Mouse (Mus musculus): ENCODE measurements around the gene Fam50a. TPM values are rescaled to one million over a fixed set of nuclear protein-coding genes. Genes with fewer than 3 reads are reported as not detected.

Gene Fam50a
- polyA plus RNA-seq, 1 experiment from 2014 or later, result 50.4 TPM

- H3K27me3 ChIP-seq (replicated peaks; ENCODE audit: control insufficient read depth, insufficient read depth, low read length), result no peaks in the 10 kb centered on the region
- DNase-seq (ENCODE audit: low spot score) (peak; percentile 74), ATAC-seq (replicated peaks; ENCODE audit: low FRiP score, low TSS enrichment, low read depth) (peak; percentile 92)
- 18% methylated on average over 16 of the region's 16 CpGs for WGBS
- H3K9ac ChIP-seq (ENCODE audit: low read length), result peak within 1 kb of the TSS; percentile 59
- H3K36me3 ChIP-seq (ENCODE audit: control insufficient read depth, insufficient read depth, low read length), result peaks cover 4% of the 10 kb centered on the region
- H3K4me3 ChIP-seq (ENCODE audit: low read depth, low read length), result peak within 1 kb of the TSS; percentile 53
- H3K4me1 ChIP-seq (replicated peaks; ENCODE audit: control insufficient read depth, insufficient read depth, low read length), result 0 out of 2 replicates have a peak, but pooled peaks cover 5% of the 10 kb centered on the region
- no peaks in the 10 kb centered on the region for H3K9me3 ChIP-seq (ENCODE audit: control insufficient read depth, low read length)
- peak within 1 kb of the TSS; percentile 67 for H3K27ac ChIP-seq (ENCODE audit: low read depth)
- peak within 1 kb of the TSS; percentile 64 for H3K4me2 ChIP-seq (ENCODE audit: low read length)
Observed at GRCm38 (mm10) chrX:74281732-74282394, 31.0 kb upstream of the Fam50a start, which contains the start of the genes Taz and Dnase1l1. Taz (plus strand) TSS chrX:74281912. Dnase1l1 (minus strand) TSS chrX:74282337.

GRCm38 (mm10) chrX:74282395-74283091, 30.3 kb upstream of the Fam50a start:
- 18% methylated on average over 39 of the region's 39 CpGs for WGBS
- Histone ChIP-seq H3K36me3 (ENCODE audit: control insufficient read depth, insufficient read depth, low read length) (peaks cover 4% of the 10 kb centered on the region), H3K27ac (ENCODE audit: low read depth) (peak overlapping the region; percentile 67), H3K4me1 (replicated peaks; ENCODE audit: control insufficient read depth, insufficient read depth, low read length) (0 out of 2 replicates have a peak, but pooled peaks cover 5% of the 10 kb centered on the region), H3K27me3 (replicated peaks; ENCODE audit: control insufficient read depth, insufficient read depth, low read length) (no peaks in the 10 kb centered on the region), H3K9ac (ENCODE audit: low read length) (peak overlapping the region; percentile 59), H3K9me3 (ENCODE audit: control insufficient read depth, low read length) (no peaks in the 10 kb centered on the region), H3K4me2 (ENCODE audit: low read length) (peak overlapping the region; percentile 64), H3K4me3 (ENCODE audit: low read depth, low read length) (peak overlapping the region; percentile 53)
- DNase-seq (ENCODE audit: low spot score) (peak; percentile 84), ATAC-seq (replicated peaks; ENCODE audit: low FRiP score, low TSS enrichment, low read depth) (peak; percentile 73)

GRCm38 (mm10) chrX:74283092-74283437, 29.8 kb upstream of the Fam50a start:
- peak overlapping the region; percentile 67 for H3K27ac ChIP-seq (ENCODE audit: low read depth)
- H3K4me3 ChIP-seq (ENCODE audit: low read depth, low read length), result peak overlapping the region; percentile 53
- ATAC-seq (replicated peaks; ENCODE audit: low FRiP score, low TSS enrichment, low read depth) (no peak), DNase-seq (ENCODE audit: low spot score) (peak; percentile 53)
- H3K9ac ChIP-seq (ENCODE audit: low read length), result peak overlapping the region; percentile 59
- H3K4me1 ChIP-seq (replicated peaks; ENCODE audit: control insufficient read depth, insufficient read depth, low read length), result 0 out of 2 replicates have a peak, but pooled peaks cover 5% of the 10 kb centered on the region
- H3K36me3 ChIP-seq (ENCODE audit: control insufficient read depth, insufficient read depth, low read length), result peaks cover 7% of the 10 kb centered on the region
- WGBS, result 36% methylated on average over 5 of the region's 5 CpGs
- no peaks in the 10 kb centered on the region for H3K27me3 ChIP-seq (replicated peaks; ENCODE audit: control insufficient read depth, insufficient read depth, low read length)
- no peaks in the 10 kb centered on the region for H3K9me3 ChIP-seq (ENCODE audit: control insufficient read depth, low read length)
- H3K4me2 ChIP-seq (ENCODE audit: low read length), result peak overlapping the region; percentile 64

- H3K36me3 ChIP-seq (ENCODE audit: control insufficient read depth, insufficient read depth, low read length), result peaks cover 5% of the 10 kb centered on the region; the same call in 1 of the 2 replicates
- ATAC-seq (replicated peaks; ENCODE audit: low FRiP score, low TSS enrichment, low read depth), result no peak
- H3K4me1 ChIP-seq (replicated peaks; ENCODE audit: control insufficient read depth, insufficient read depth, low read length), result no peaks in the 10 kb centered on the region
- H3K9me3 ChIP-seq (ENCODE audit: control insufficient read depth, low read length), result no peaks in the 10 kb centered on the region
- no peak overlapping the region for H3K27ac ChIP-seq (ENCODE audit: low read depth)
- DNase-seq (ENCODE audit: low spot score), result no peak
- 77% methylated on average over 4 of the region's 4 CpGs for WGBS
- no peak overlapping the region for H3K4me2 ChIP-seq (ENCODE audit: low read length)
- no peak overlapping the region for H3K4me3 ChIP-seq (ENCODE audit: low read depth, low read length)
- H3K27me3 ChIP-seq (replicated peaks; ENCODE audit: control insufficient read depth, insufficient read depth, low read length), result no peaks in the 10 kb centered on the region
- H3K9ac ChIP-seq (ENCODE audit: low read length), result no peak overlapping the region
Observed at GRCm38 (mm10) chrX:74293431-74293830, 19.4 kb upstream of the Fam50a start.

- H3K9me3 ChIP-seq (ENCODE audit: control insufficient read depth, low read length), result no peaks in the 10 kb centered on the region
- peak within 1 kb of the TSS; percentile 71 for H3K9ac ChIP-seq (ENCODE audit: low read length)
- 13% methylated on average over 37 of the region's 37 CpGs for WGBS
- ATAC-seq (replicated peaks; ENCODE audit: low FRiP score, low TSS enrichment, low read depth), result peak; percentile 98
- H3K27ac ChIP-seq (ENCODE audit: low read depth), result peak within 1 kb of the TSS; percentile 33; the same call in 1 of the 2 replicates
- H3K4me2 ChIP-seq (ENCODE audit: low read length), result peak within 1 kb of the TSS; percentile 64
- peak; percentile 95 for DNase-seq (ENCODE audit: low spot score)
- H3K4me3 ChIP-seq (ENCODE audit: low read depth, low read length), result peak within 1 kb of the TSS; percentile 63
- no peaks in the 10 kb centered on the region for H3K4me1 ChIP-seq (replicated peaks; ENCODE audit: control insufficient read depth, insufficient read depth, low read length)
- peaks cover 20% of the 10 kb centered on the region; the same call in 1 of the 2 replicates for H3K36me3 ChIP-seq (ENCODE audit: control insufficient read depth, insufficient read depth, low read length)
- no peaks in the 10 kb centered on the region for H3K27me3 ChIP-seq (replicated peaks; ENCODE audit: control insufficient read depth, insufficient read depth, low read length)
Observed at GRCm38 (mm10) chrX:74296538-74297448, 16.0 kb upstream of the Fam50a start, which contains the start of gene Atp6ap1. Atp6ap1 (plus strand) TSS chrX:74297097.

GRCm38 (mm10) chrX:74298348-74298747, 14.5 kb upstream of the Fam50a start:
- Histone ChIP-seq H3K9ac (ENCODE audit: low read length) (no peak overlapping the region), H3K4me2 (ENCODE audit: low read length) (no peak overlapping the region), H3K4me3 (ENCODE audit: low read depth, low read length) (no peak overlapping the region), H3K27ac (ENCODE audit: low read depth) (no peak overlapping the region), H3K36me3 (ENCODE audit: control insufficient read depth, insufficient read depth, low read length) (peaks cover 20% of the 10 kb centered on the region; the same call in 1 of the 2 replicates), H3K4me1 (replicated peaks; ENCODE audit: control insufficient read depth, insufficient read depth, low read length) (no peaks in the 10 kb centered on the region), H3K9me3 (ENCODE audit: control insufficient read depth, low read length) (no peaks in the 10 kb centered on the region), H3K27me3 (replicated peaks; ENCODE audit: control insufficient read depth, insufficient read depth, low read length) (no peaks in the 10 kb centered on the region)
- ATAC-seq (replicated peaks; ENCODE audit: low FRiP score, low TSS enrichment, low read depth) (no peak), DNase-seq (ENCODE audit: low spot score) (no peak)
- WGBS, result 86% methylated on average over 1 of the region's 1 CpGs

- Histone ChIP-seq H3K4me2 (ENCODE audit: low read length) (no peak overlapping the region), H3K27ac (ENCODE audit: low read depth) (no peak overlapping the region), H3K4me3 (ENCODE audit: low read depth, low read length) (no peak overlapping the region), H3K36me3 (ENCODE audit: control insufficient read depth, insufficient read depth, low read length) (peaks cover 24% of the 10 kb centered on the region; the same call in 1 of the 2 replicates), H3K9me3 (ENCODE audit: control insufficient read depth, low read length) (no peaks in the 10 kb centered on the region), H3K9ac (ENCODE audit: low read length) (no peak overlapping the region), H3K27me3 (replicated peaks; ENCODE audit: control insufficient read depth, insufficient read depth, low read length) (no peaks in the 10 kb centered on the region), H3K4me1 (replicated peaks; ENCODE audit: control insufficient read depth, insufficient read depth, low read length) (no peaks in the 10 kb centered on the region)
- no peak for DNase-seq (ENCODE audit: low spot score)
- no peak for ATAC-seq (replicated peaks; ENCODE audit: low FRiP score, low TSS enrichment, low read depth)
- 87% methylated on average over 3 of the region's 3 CpGs for WGBS
Observed at GRCm38 (mm10) chrX:74299721-74300120, 13.1 kb upstream of the Fam50a start.

Measured in intestine, embryonic 14.5 days (tissue).